Mouse (Mus musculus): ENCODE measurements at regions not wholly inside any gene's neighbourhood (a gene's known extent, or its start where the extent isn't known, plus 50 kb on each side); places are given as distances from the start of the nearest gene placed in this dataset.

GRCm38 (mm10) chr9:86060049-86060448 lies 217.9 kb downstream of the Tpbg start:
- Histone ChIP-seq H3K9ac (ENCODE audit: low read depth, low read length) (no peak overlapping the region), H3K27ac (ENCODE audit: low read length) (no peak overlapping the region), H3K9me3 (ENCODE audit: control insufficient read depth, low read length) (no peaks in the 10 kb centered on the region), H3K4me1 (ENCODE audit: control insufficient read depth, insufficient read depth, low read length) (no peaks in the 10 kb centered on the region), H3K36me3 (ENCODE audit: control insufficient read depth, insufficient read depth, low read length) (no peaks in the 10 kb centered on the region), H3K4me3 (ENCODE audit: low read length) (no peak overlapping the region), H3K27me3 (replicated peaks; ENCODE audit: control insufficient read depth, insufficient read depth, low read length) (no peaks in the 10 kb centered on the region), H3K4me2 (ENCODE audit: low read depth, low read length) (no peak overlapping the region)
- ATAC-seq, result no peak
- WGBS, result 57% methylated on average over 6 of the region's 6 CpGs

- Histone ChIP-seq H3K4me2 (ENCODE audit: low read depth, low read length) (no peak overlapping the region), H3K4me3 (ENCODE audit: low read length) (no peak overlapping the region), H3K36me3 (ENCODE audit: control insufficient read depth, insufficient read depth, low read length) (no peaks in the 10 kb centered on the region), H3K27me3 (replicated peaks; ENCODE audit: control insufficient read depth, insufficient read depth, low read length) (no peaks in the 10 kb centered on the region), H3K9me3 (ENCODE audit: control insufficient read depth, low read length) (no peaks in the 10 kb centered on the region), H3K27ac (ENCODE audit: low read length) (no peak overlapping the region), H3K4me1 (ENCODE audit: control insufficient read depth, insufficient read depth, low read length) (no peaks in the 10 kb centered on the region), H3K9ac (ENCODE audit: low read depth, low read length) (no peak overlapping the region)
- no peak for ATAC-seq
- 85% methylated on average over 4 of the region's 4 CpGs for WGBS
Measured at GRCm38 (mm10) chr9:86061230-86061629, 219.1 kb downstream of the Tpbg start.

GRCm38 (mm10) chr9:86079275-86079674 lies 237.1 kb downstream of the Tpbg start:
- no peaks in the 10 kb centered on the region for H3K9me3 ChIP-seq (ENCODE audit: control insufficient read depth, low read length)
- no peak overlapping the region for H3K4me2 ChIP-seq (ENCODE audit: low read depth, low read length)
- H3K4me3 ChIP-seq (ENCODE audit: low read length), result no peak overlapping the region
- no peak overlapping the region for H3K9ac ChIP-seq (ENCODE audit: low read depth, low read length)
- ATAC-seq, result no peak
- H3K36me3 ChIP-seq (ENCODE audit: control insufficient read depth, insufficient read depth, low read length), result no peaks in the 10 kb centered on the region
- no peak overlapping the region for H3K27ac ChIP-seq (ENCODE audit: low read length)
- no peaks in the 10 kb centered on the region for H3K4me1 ChIP-seq (ENCODE audit: control insufficient read depth, insufficient read depth, low read length)
- H3K27me3 ChIP-seq (replicated peaks; ENCODE audit: control insufficient read depth, insufficient read depth, low read length), result no peaks in the 10 kb centered on the region

- Histone ChIP-seq H3K27me3 (replicated peaks; ENCODE audit: control insufficient read depth, insufficient read depth, low read length) (no peaks in the 10 kb centered on the region), H3K4me3 (ENCODE audit: low read length) (no peak overlapping the region), H3K9ac (ENCODE audit: low read depth, low read length) (no peak overlapping the region), H3K27ac (ENCODE audit: low read length) (no peak overlapping the region), H3K4me2 (ENCODE audit: low read depth, low read length) (no peak overlapping the region), H3K36me3 (ENCODE audit: control insufficient read depth, insufficient read depth, low read length) (no peaks in the 10 kb centered on the region), H3K4me1 (ENCODE audit: control insufficient read depth, insufficient read depth, low read length) (no peaks in the 10 kb centered on the region), H3K9me3 (ENCODE audit: control insufficient read depth, low read length) (no peaks in the 10 kb centered on the region)
- 67% methylated on average over 6 of the region's 6 CpGs for WGBS
- no peak for ATAC-seq
Measured at GRCm38 (mm10) chr9:86081873-86082272, 239.7 kb downstream of the Tpbg start.

GRCm38 (mm10) chr9:86092998-86093397 lies 250.8 kb downstream of the Tpbg start:
- ATAC-seq, result no peak
- Histone ChIP-seq H3K36me3 (ENCODE audit: control insufficient read depth, insufficient read depth, low read length) (no peaks in the 10 kb centered on the region), H3K4me3 (ENCODE audit: low read length) (no peak overlapping the region), H3K27me3 (replicated peaks; ENCODE audit: control insufficient read depth, insufficient read depth, low read length) (no peaks in the 10 kb centered on the region), H3K4me2 (ENCODE audit: low read depth, low read length) (no peak overlapping the region), H3K4me1 (ENCODE audit: control insufficient read depth, insufficient read depth, low read length) (no peaks in the 10 kb centered on the region), H3K9ac (ENCODE audit: low read depth, low read length) (no peak overlapping the region), H3K27ac (ENCODE audit: low read length) (no peak overlapping the region), H3K9me3 (ENCODE audit: control insufficient read depth, low read length) (no peaks in the 10 kb centered on the region)

GRCm38 (mm10) chr9:86095460-86095859 lies 253.3 kb downstream of the Tpbg start:
- Histone ChIP-seq H3K4me1 (ENCODE audit: control insufficient read depth, insufficient read depth, low read length) (no peaks in the 10 kb centered on the region), H3K4me3 (ENCODE audit: low read length) (no peak overlapping the region), H3K27me3 (replicated peaks; ENCODE audit: control insufficient read depth, insufficient read depth, low read length) (no peaks in the 10 kb centered on the region), H3K36me3 (ENCODE audit: control insufficient read depth, insufficient read depth, low read length) (no peaks in the 10 kb centered on the region), H3K9ac (ENCODE audit: low read depth, low read length) (no peak overlapping the region), H3K9me3 (ENCODE audit: control insufficient read depth, low read length) (no peaks in the 10 kb centered on the region), H3K4me2 (ENCODE audit: low read depth, low read length) (no peak overlapping the region), H3K27ac (ENCODE audit: low read length) (no peak overlapping the region)
- no peak for ATAC-seq
- WGBS, result 59% methylated on average over 2 of the region's 2 CpGs

- no peak for ATAC-seq
- Histone ChIP-seq H3K4me3 (ENCODE audit: low read length) (no peak overlapping the region), H3K36me3 (ENCODE audit: control insufficient read depth, insufficient read depth, low read length) (no peaks in the 10 kb centered on the region), H3K9ac (ENCODE audit: low read depth, low read length) (no peak overlapping the region), H3K27me3 (replicated peaks; ENCODE audit: control insufficient read depth, insufficient read depth, low read length) (no peaks in the 10 kb centered on the region), H3K4me2 (ENCODE audit: low read depth, low read length) (no peak overlapping the region), H3K27ac (ENCODE audit: low read length) (no peak overlapping the region), H3K9me3 (ENCODE audit: control insufficient read depth, low read length) (no peaks in the 10 kb centered on the region), H3K4me1 (ENCODE audit: control insufficient read depth, insufficient read depth, low read length) (no peaks in the 10 kb centered on the region)
- WGBS, result 68% methylated on average over 1 of the region's 1 CpGs
Measured at GRCm38 (mm10) chr9:86096246-86096645, 254.1 kb downstream of the Tpbg start.

GRCm38 (mm10) chr9:86099325-86099724 lies 257.1 kb downstream of the Tpbg start:
- no peak overlapping the region for H3K27ac ChIP-seq (ENCODE audit: low read length)
- no peak overlapping the region for H3K4me3 ChIP-seq (ENCODE audit: low read length)
- H3K9me3 ChIP-seq (ENCODE audit: control insufficient read depth, low read length), result no peaks in the 10 kb centered on the region; the same call in 1 of the 2 replicates
- H3K4me1 ChIP-seq (ENCODE audit: control insufficient read depth, insufficient read depth, low read length), result no peaks in the 10 kb centered on the region
- WGBS, result 84% methylated on average over 1 of the region's 1 CpGs
- no peak overlapping the region for H3K4me2 ChIP-seq (ENCODE audit: low read depth, low read length)
- H3K9ac ChIP-seq (ENCODE audit: low read depth, low read length), result no peak overlapping the region
- no peaks in the 10 kb centered on the region for H3K36me3 ChIP-seq (ENCODE audit: control insufficient read depth, insufficient read depth, low read length)
- no peak for ATAC-seq
- no peaks in the 10 kb centered on the region for H3K27me3 ChIP-seq (replicated peaks; ENCODE audit: control insufficient read depth, insufficient read depth, low read length)

- H3K36me3 ChIP-seq (ENCODE audit: control insufficient read depth, insufficient read depth, low read length), result no peaks in the 10 kb centered on the region
- no peak overlapping the region for H3K4me3 ChIP-seq (ENCODE audit: low read length)
- H3K9ac ChIP-seq (ENCODE audit: low read depth, low read length), result no peak overlapping the region
- 85% methylated on average over 8 of the region's 8 CpGs for WGBS
- H3K27ac ChIP-seq (ENCODE audit: low read length), result no peak overlapping the region
- no peak for ATAC-seq
- no peak overlapping the region for H3K4me2 ChIP-seq (ENCODE audit: low read depth, low read length)
- H3K4me1 ChIP-seq (ENCODE audit: control insufficient read depth, insufficient read depth, low read length), result no peaks in the 10 kb centered on the region
- H3K27me3 ChIP-seq (replicated peaks; ENCODE audit: control insufficient read depth, insufficient read depth, low read length), result no peaks in the 10 kb centered on the region
- H3K9me3 ChIP-seq (ENCODE audit: control insufficient read depth, low read length), result no peaks in the 10 kb centered on the region; the same call in 1 of the 2 replicates
Measured at GRCm38 (mm10) chr9:86101360-86102086, 259.3 kb downstream of the Tpbg start.

GRCm38 (mm10) chr9:86103607-86104006 lies 261.4 kb downstream of the Tpbg start:
- no peaks in the 10 kb centered on the region for H3K4me1 ChIP-seq (ENCODE audit: control insufficient read depth, insufficient read depth, low read length)
- ATAC-seq, result no peak
- H3K27me3 ChIP-seq (replicated peaks; ENCODE audit: control insufficient read depth, insufficient read depth, low read length), result no peaks in the 10 kb centered on the region
- no peak overlapping the region for H3K27ac ChIP-seq (ENCODE audit: low read length)
- no peak overlapping the region for H3K4me3 ChIP-seq (ENCODE audit: low read length)
- no peaks in the 10 kb centered on the region; the same call in 1 of the 2 replicates for H3K9me3 ChIP-seq (ENCODE audit: control insufficient read depth, low read length)
- WGBS, result 75% methylated on average over 3 of the region's 3 CpGs
- no peak overlapping the region for H3K9ac ChIP-seq (ENCODE audit: low read depth, low read length)
- no peak overlapping the region for H3K4me2 ChIP-seq (ENCODE audit: low read depth, low read length)
- H3K36me3 ChIP-seq (ENCODE audit: control insufficient read depth, insufficient read depth, low read length), result no peaks in the 10 kb centered on the region

Measured in intestine, embryonic 16.5 days (tissue).